Mouse (Mus musculus) embryonic facial prominence, embryonic 12.5 days (tissue): Measurements from ENCODE around the gene Atg9b. TPM values are rescaled to one million over a fixed set of nuclear protein-coding genes. Genes with fewer than 3 reads are reported as not detected.

Source experiments
- ATAC-seq: fragments of 200-750 bp; cut with Nextera tagmentation; 2 replicates; pipeline ENCODE4 v1.8.0; 2017; ENCODE audit not compliant: insufficient number of reproducible peaks, insufficient read depth, low FRiP score, low TSS enrichment
- H3K27ac ChIP-seq: fragments of 300-500 bp; sonication (generic); 2 replicates; pipeline ENCODE4 v1.5.1; 2016; ENCODE audit warnings: mild to moderate bottlenecking
- H3K27me3 ChIP-seq: fragments of 300-500 bp; sonication (generic); 2 replicates; pipeline ENCODE4 v1.6.1; 2016; ENCODE audit warnings: mild to moderate bottlenecking, moderate library complexity
- H3K36me3 ChIP-seq: fragments of 300-500 bp; sonication (generic); 2 replicates; pipeline ENCODE4 v1.6.1; 2016; ENCODE audit warnings: mild to moderate bottlenecking
- H3K4me1 ChIP-seq: fragments of 300-500 bp; sonication (generic); 2 replicates; pipeline ENCODE4 v1.6.1; 2016
- H3K4me2 ChIP-seq: fragments of 300-500 bp; sonication (generic); replicated peaks from 2 replicates; pipeline ENCODE4 v1.6.1; 2016; ENCODE audit warnings: mild to moderate bottlenecking, moderate library complexity
- H3K4me3 ChIP-seq: fragments of 300-500 bp; sonication (generic); 2 replicates; pipeline ENCODE4 v1.5.1; 2016; ENCODE audit warnings: mild to moderate bottlenecking
- H3K9ac ChIP-seq: fragments of 300-500 bp; sonication (generic); 2 replicates; pipeline ENCODE4 v1.6.1; 2016; ENCODE audit warnings: mild to moderate bottlenecking, moderate library complexity
- H3K9me3 ChIP-seq: fragments of 300-500 bp; sonication (generic); 2 replicates; pipeline ENCODE4 v1.6.1; 2016; ENCODE audit warnings: mild to moderate bottlenecking, moderate library complexity
- WGBS: fragments of 180-500 bp; shearing (Covaris S2); methylation state at CpG from one replicate; pipeline ENCODE4 v1.1.7; 2016; 5-methylcytosine and 5-hydroxymethylcytosine counted together
- polyA plus RNA-seq: library from polyadenylated mRNA; unstranded; fragments of >200 nt; fragmentation: Nextera tagmentation; extraction: Ambion mirVana; gene quantifications from 2 replicates; pipeline ENCODE4 v1.2.1, GENCODE M21; 2016

The Atg9b gene
- 0.36 and 0.47 TPM in 2 replicates for polyA plus RNA-seq

DNA sequence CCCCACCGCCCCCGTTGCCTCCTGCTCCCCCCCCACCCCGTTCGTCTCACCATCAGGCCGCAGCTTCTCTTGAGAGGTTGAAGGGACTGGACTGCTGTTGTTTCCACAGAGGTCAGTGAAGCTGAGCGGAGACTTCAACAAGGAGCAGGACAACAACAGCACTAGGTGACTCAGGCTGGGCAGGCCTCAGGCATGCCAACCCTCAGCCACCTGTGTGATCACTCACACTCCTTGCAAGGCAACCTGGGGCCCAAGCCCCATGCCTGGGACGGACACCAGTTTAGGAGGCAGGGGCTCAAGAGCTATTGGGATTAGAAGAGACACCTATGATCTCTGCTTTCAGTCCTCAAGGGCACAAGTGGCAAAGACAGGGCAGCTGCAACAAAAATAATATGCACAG lies at the start of gene Atg9b:
Atg9b (minus strand) TSS at position 280 of the 400 bp plus-strand sequence.
- H3K9ac ChIP-seq = no peak within 1 kb of the TSS
- 76% methylated on average over 7 of the region's 7 CpGs for WGBS

DNA sequence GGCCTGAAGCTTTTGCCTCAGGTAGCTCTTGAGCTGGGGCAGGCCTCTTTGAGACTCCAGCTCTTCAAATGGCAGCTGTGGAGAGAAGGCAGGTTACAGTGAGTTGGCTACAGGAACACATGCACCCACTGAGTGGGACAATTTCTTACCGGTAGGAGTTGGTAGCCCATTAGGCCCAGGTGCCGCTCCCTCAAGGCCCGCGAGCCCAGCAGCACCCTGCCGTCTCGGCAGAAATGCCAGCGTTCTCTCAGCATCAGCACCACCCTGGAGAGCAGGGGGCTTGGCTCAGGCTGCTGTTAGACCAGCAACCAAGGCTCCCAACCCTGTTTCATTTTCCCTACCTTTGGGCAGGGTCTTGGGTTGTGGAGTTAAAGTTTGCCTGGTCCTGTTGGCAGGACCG lies 49.2 kb upstream of the Atg9b start:
- no peak for ATAC-seq
- 92% methylated on average over 8 of the region's 8 CpGs for WGBS
- H3K9me3 ChIP-seq = no peaks in the 10 kb centered on the region
- H3K4me2 ChIP-seq = no peak overlapping the region
- H3K27me3 ChIP-seq = no peaks in the 10 kb centered on the region
- H3K36me3 ChIP-seq = peaks cover 67% of the 10 kb centered on the region
- no peak overlapping the region for H3K9ac ChIP-seq
- no peak overlapping the region for H3K27ac ChIP-seq
- H3K4me3 ChIP-seq = no peak overlapping the region
- peaks cover 17% of the 10 kb centered on the region for H3K4me1 ChIP-seq

More for the DNA sequence above, at the start of gene Atg9b:
- no peak for ATAC-seq
- Histone ChIP-seq H3K4me1 (peaks cover 10% of the 10 kb centered on the region), H3K27ac (no peak within 1 kb of the TSS), H3K9me3 (no peaks in the 10 kb centered on the region), H3K4me3 (no peak within 1 kb of the TSS), H3K27me3 (peaks cover 29% of the 10 kb centered on the region), H3K36me3 (no peaks in the 10 kb centered on the region), H3K4me2 (no peak within 1 kb of the TSS)

DNA sequence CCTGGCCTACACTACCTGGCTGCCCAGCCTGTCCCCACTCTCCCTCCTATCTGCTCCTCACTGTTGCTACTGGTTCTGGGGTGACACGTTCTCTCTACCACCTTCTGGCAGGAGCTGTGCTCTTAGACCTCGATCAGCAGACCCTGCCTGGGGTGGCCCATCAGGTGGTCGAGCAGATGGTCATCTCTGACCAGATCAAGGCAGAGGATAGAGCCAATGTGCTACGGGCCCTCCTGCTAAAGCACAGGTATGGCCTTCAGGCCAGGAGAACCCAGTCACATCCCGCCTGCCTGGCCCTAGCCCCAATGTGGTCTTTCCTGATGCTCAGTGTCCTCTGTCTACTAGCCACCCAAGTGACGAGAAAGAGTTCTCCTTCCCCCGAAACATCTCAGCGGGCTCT lies 42.0 kb upstream of the Atg9b start:
- Histone ChIP-seq H3K4me3 (no peak overlapping the region), H3K27ac (no peak overlapping the region), H3K4me1 (peaks cover under 1% of the 10 kb centered on the region), H3K9ac (no peak overlapping the region), H3K4me2 (no peak overlapping the region), H3K9me3 (no peaks in the 10 kb centered on the region), H3K36me3 (peaks cover 89% of the 10 kb centered on the region), H3K27me3 (no peaks in the 10 kb centered on the region)
- WGBS = 84% methylated on average over 8 of the region's 8 CpGs
- no peak for ATAC-seq

DNA sequence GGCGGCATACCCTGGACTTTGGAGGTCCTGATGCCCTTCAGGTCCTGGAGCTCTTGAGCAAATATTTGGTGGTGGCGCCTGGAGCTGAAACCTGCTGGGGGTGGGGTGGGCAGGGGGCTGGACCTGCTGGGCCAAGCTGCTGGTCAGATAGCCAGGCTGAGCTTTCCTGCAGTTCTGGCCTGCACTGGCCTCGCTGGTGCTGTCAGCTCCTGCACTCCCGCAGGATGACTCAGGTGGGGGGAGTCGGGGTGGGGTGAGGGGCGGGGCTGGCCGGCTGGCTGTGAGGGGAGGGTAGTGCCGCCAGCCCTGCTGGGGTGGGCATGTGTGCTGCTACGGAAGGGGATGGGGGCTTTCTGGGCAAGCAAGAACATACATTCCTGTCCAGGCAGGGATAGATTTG lies 36.7 kb upstream of the Atg9b start:
- Histone ChIP-seq H3K27me3 (no peaks in the 10 kb centered on the region), H3K9ac (no peak overlapping the region), H3K27ac (no peak overlapping the region), H3K9me3 (no peaks in the 10 kb centered on the region), H3K4me3 (no peak overlapping the region), H3K4me2 (peak overlapping the region; percentile 68), H3K36me3 (peaks cover 42% of the 10 kb centered on the region), H3K4me1 (peaks cover 40% of the 10 kb centered on the region)
- 12% methylated on average over 9 of the region's 9 CpGs for WGBS
- no peak for ATAC-seq

DNA sequence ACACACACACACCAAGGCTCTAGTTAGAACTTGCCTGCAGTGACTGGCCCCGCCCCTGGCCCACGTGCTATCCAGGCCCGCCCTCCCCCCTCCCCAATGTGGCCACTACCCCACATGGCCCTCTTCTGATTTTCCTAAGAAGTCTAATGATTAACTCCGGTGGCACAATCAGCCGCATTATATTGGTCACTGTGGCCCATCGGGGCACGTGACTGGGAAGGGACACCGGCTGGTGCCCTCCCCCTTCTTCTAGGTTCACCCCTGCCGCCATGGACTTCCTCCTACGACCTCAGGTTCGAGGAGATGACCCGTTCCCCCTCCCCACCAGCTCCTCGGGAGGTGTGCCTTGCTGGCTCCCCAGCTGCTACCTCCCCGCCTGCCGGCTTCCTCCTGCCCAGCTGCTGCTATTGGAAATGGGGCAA lies 36.0 kb upstream of the Atg9b start:
- 0 out of 2 replicates have a peak overlapping the region, but pooled peaks have one; percentile 10 for H3K4me3 ChIP-seq
- H3K9me3 ChIP-seq = no peaks in the 10 kb centered on the region
- no peak for ATAC-seq
- H3K9ac ChIP-seq = no peak overlapping the region
- H3K36me3 ChIP-seq = peaks cover 36% of the 10 kb centered on the region
- H3K4me1 ChIP-seq = peaks cover 40% of the 10 kb centered on the region
- no peaks in the 10 kb centered on the region for H3K27me3 ChIP-seq
- no peak overlapping the region for H3K27ac ChIP-seq
- WGBS = 6% methylated on average over 15 of the region's 15 CpGs
- peak overlapping the region; percentile 68 for H3K4me2 ChIP-seq

DNA sequence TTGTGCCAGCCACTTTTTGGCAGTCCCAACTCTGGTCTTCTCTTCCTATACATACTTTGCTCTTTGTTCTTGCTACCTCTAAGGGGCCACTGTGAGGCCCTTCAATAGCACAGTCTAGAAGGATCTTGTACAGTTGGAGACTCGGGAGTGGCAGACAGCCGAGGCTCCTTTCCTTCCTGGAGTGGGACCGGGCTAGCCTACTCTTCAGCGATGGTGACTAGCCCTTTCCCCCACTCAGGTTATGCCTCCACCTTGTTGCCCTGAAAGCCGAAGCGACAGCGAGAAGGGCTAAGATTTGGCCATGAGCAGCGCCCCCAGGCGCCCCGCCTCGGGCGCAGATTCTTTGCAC lies 35.3 kb upstream of the Atg9b start:
- Histone ChIP-seq H3K4me1 (peaks cover 46% of the 10 kb centered on the region), H3K4me2 (peak overlapping the region; percentile 68), H3K4me3 (no peak overlapping the region), H3K27me3 (no peaks in the 10 kb centered on the region), H3K9ac (0 out of 2 replicates have a peak overlapping the region, but pooled peaks have one; percentile 55), H3K27ac (no peak overlapping the region; the same call in 1 of the 2 replicates), H3K36me3 (peaks cover 29% of the 10 kb centered on the region), H3K9me3 (no peaks in the 10 kb centered on the region)
- no peak for ATAC-seq
- 11% methylated on average over 12 of the region's 12 CpGs for WGBS

DNA sequence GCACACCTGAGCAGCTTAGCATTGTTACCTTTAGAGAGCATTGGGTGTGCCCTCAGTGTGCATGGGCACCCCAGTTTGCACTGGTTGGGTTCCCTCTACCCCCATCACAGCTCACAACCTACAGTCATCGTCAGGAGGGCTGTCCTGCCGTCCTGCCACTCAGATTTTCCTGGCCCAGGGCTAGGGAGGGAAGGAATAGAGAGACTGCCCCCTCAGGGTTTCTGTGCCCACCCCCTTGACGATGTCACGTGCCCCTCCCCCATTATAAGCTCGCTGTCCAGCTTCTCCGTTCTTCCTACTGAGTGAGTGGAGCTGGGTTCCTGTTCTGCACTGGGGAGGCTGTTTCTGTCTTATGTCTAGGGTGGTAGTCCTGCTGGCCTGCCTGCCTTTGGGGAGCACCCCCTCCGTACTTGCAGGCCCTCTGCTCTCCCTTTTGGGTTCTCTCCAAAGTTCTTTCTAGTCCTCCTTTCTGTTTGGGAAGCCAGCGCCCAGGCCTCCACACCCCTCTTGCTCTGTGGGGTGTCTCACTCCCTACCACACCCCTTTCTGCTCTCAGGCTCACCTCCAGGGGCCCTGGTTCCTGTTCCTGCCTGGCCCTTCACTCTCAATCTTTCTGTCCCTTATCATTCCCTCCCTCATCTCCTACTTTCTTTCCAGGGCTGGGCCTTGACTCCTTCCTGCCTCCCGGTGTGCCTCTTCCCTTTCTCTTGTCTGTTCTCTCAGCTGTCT lies 34.8 kb upstream of the Atg9b start:
- no peak for ATAC-seq
- H3K9me3 ChIP-seq = no peaks in the 10 kb centered on the region
- H3K27me3 ChIP-seq = no peaks in the 10 kb centered on the region
- H3K27ac ChIP-seq = no peak overlapping the region; the same call in 1 of the 2 replicates
- peak overlapping the region; percentile 54 for H3K4me3 ChIP-seq
- H3K36me3 ChIP-seq = peaks cover 23% of the 10 kb centered on the region
- peak overlapping the region; percentile 55; the same call in 1 of the 2 replicates for H3K9ac ChIP-seq
- 6% methylated on average over 9 of the region's 9 CpGs for WGBS
- H3K4me2 ChIP-seq = peak overlapping the region; percentile 68
- peaks cover 47% of the 10 kb centered on the region for H3K4me1 ChIP-seq

DNA sequence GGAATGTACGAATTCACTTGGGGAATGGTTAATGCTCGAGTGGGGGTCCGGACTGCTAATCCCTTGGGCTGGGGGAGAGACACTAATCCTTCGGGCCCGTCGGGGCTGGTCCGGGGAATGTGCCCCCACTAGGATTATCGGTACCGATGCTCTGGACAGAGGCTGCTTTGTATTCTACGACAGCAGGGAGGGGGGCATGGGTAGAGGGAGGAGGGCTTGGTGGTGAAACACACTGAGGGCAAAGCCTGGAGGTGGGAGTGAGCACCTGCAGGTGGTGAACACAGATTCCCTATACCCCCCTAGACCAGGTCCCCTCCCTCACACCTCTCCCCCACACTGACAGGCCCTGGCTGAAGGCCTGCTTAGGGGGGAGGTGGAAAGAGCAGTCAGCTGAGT lies 34.1 kb upstream of the Atg9b start:
- Histone ChIP-seq H3K36me3 (peaks cover 19% of the 10 kb centered on the region), H3K4me3 (peak overlapping the region; percentile 54), H3K4me1 (peaks cover 47% of the 10 kb centered on the region), H3K9ac (peak overlapping the region; percentile 55), H3K9me3 (no peaks in the 10 kb centered on the region), H3K4me2 (peak overlapping the region; percentile 68), H3K27me3 (no peaks in the 10 kb centered on the region), H3K27ac (no peak overlapping the region; the same call in 1 of the 2 replicates)
- no peak for ATAC-seq
- 1% methylated on average over 10 of the region's 10 CpGs for WGBS

DNA sequence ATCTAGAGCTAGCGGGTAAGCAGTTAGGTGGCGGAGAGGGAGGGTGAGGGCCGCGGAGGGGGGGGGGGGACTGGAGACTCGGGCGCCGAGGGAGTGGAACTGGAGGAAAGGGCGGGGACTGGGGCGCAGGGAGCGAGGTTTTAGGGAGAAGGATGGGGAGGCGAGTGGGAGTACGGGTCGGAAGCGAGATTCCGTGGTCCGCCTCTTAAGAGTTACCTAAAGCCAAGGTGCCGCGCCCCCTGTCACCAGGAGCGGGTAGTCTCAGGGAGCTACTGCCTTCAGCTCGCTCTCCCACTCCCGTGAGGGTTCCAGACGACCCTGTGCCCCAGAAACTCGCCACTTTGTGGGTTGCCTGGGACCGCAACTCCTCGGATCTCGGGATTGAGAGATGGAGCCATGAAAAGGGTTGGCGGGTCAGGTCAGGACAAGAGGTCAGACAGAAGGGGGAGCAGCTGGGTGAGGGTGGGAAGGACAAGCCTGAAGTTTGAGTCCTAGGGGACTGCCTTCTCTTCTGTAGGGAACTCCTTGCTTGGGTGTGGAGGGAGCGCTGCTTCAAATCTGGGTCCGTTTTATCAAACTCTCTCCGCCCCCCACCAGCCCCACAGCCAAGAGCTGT lies 33.6 kb upstream of the Atg9b start:
- H3K36me3 ChIP-seq = peaks cover 19% of the 10 kb centered on the region
- H3K4me2 ChIP-seq = peak overlapping the region; percentile 68
- no peak for ATAC-seq
- peak overlapping the region; percentile 55 for H3K9ac ChIP-seq
- no peaks in the 10 kb centered on the region for H3K9me3 ChIP-seq
- peak overlapping the region; percentile 54 for H3K4me3 ChIP-seq
- H3K27me3 ChIP-seq = no peaks in the 10 kb centered on the region
- H3K4me1 ChIP-seq = peaks cover 47% of the 10 kb centered on the region
- peak overlapping the region; percentile 82 for H3K27ac ChIP-seq
- 0% methylated on average over 24 of the region's 30 CpGs for WGBS

DNA sequence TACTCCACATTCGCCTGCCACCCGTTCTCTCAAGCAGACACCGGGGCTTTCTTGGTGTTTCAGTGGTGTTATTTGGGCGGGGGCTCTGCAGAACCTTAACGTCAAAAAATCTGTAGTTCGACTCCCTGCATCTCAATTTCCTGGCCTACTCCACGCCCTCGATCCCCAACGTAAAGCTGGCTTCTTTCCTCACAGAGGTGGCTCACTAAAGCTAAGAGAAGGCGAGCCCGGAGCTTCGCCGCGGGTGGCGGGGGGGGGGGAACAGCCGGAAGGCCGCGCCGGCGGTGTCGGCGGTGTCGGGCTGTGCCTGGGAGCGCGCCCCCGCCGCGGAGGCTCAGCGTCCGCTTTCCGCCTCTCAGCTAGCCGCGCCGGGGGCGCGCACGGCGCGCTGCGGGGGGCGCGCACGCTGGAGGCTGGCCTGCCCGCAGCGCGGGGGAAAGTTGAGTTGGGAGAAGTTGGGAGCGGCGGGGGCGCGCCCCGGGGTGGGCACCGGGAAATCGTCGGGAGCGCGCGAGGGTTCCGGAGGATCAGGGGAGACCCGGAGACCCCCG lies 33.0 kb upstream of the Atg9b start:
- peak overlapping the region; percentile 55 for H3K9ac ChIP-seq
- H3K27me3 ChIP-seq = no peaks in the 10 kb centered on the region
- H3K4me2 ChIP-seq = peak overlapping the region; percentile 68
- H3K4me1 ChIP-seq = peaks cover 47% of the 10 kb centered on the region
- under 1% methylated on average over 58 of the region's 60 CpGs for WGBS
- peak overlapping the region; percentile 82 for H3K27ac ChIP-seq
- H3K4me3 ChIP-seq = peak overlapping the region; percentile 54
- ATAC-seq = no peak
- no peaks in the 10 kb centered on the region for H3K9me3 ChIP-seq
- peaks cover 19% of the 10 kb centered on the region for H3K36me3 ChIP-seq

DNA sequence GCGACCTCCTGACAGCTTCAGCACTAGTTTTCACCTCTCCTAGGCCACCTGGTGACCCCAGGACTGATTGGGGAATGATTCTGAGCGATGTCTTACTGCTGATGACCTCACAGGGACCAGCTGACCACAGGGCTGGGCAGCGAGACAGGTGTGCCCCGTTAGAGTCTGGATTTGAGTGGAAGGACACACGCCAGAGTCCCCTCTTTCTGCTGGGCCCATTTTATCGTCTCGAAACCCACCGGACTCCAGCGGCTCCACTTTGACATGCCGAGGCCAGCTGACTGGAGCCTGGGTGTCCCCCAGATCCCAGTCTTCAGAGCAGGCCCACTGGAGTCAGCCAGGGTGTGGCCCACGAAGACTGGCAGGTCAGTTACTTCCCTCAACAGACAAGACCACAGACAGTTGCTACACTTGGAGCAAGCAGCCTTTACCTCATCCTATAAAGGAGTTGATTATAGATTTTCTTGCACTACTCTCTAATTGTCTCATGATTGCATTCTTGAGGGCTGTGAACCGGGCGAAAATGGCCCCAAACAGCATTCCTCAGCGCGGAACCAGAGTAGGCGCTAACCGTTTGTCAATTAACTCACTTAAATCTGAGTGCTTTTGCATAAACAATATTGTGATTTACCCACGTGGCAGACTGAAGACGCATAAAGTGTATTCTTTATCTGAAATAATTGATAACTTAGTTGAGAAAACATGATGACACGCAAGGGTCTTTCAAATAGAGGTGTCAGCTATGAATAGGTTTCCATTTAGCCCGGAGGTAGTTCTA lies 32.2 kb upstream of the Atg9b start:
- 12% methylated on average over 21 of the region's 21 CpGs for WGBS

More for the DNA sequence above, 32.2 kb upstream of the Atg9b start:
- Histone ChIP-seq H3K4me2 (peak overlapping the region; percentile 68), H3K36me3 (peaks cover 20% of the 10 kb centered on the region), H3K27me3 (no peaks in the 10 kb centered on the region), H3K4me3 (peak overlapping the region; percentile 54), H3K4me1 (peaks cover 47% of the 10 kb centered on the region), H3K27ac (peak overlapping the region; percentile 92), H3K9ac (peak overlapping the region; percentile 66), H3K9me3 (no peaks in the 10 kb centered on the region)
- no peak for ATAC-seq
